Mouse (Mus musculus) liver, adult 2 months (tissue): Measurements from ENCODE around the gene Gm28036.

Source experiments
- CTCF ChIP-seq: fragments of 200-500 bp; IDR thresholded peaks from 2 replicates; pipeline ENCODE4 v1.5.1; 2011; ENCODE audit warnings: low read depth, low read length, control low read depth
- POLR2A ChIP-seq: fragments of 200-500 bp; IDR thresholded peaks from 2 replicates; pipeline ENCODE4 v1.6.1; 2011; ENCODE audit warnings: low read length, control low read depth; ENCODE audit not compliant: insufficient read depth; ENCODE audit errors: extremely low read depth

- TF ChIP-seq CTCF (no peak), POLR2A (no peak)
Measured at GRCm38 (mm10) chr2:156151538-156151937, 24.6 kb upstream of the Gm28036 start.
